Mouse (Mus musculus) neural tube, embryonic 11.5 days (tissue): ENCODE measurements around the gene Poglut1. TPM values are rescaled to one million over a fixed set of nuclear protein-coding genes. Genes with fewer than 3 reads are reported as not detected.

Experiments
- ATAC-seq: fragments of 200-750 bp; cut with Nextera tagmentation; 2 replicates; pipeline ENCODE4 v1.8.0; 2017; ENCODE audit warnings: moderate number of reproducible peaks, mild to moderate bottlenecking, moderate TSS enrichment, moderate library complexity; ENCODE audit not compliant: insufficient read depth, low FRiP score, low TSS enrichment
- DNase-seq: peaks from one replicate; pipeline ENCODE4 v3.0.0-alpha.2; 2015; ENCODE audit warnings: low spot score
- H3K27ac ChIP-seq: fragments of 300-500 bp; sonication (generic); 2 replicates; pipeline ENCODE4 v1.5.1; 2014; ENCODE audit warnings: low read depth, mild to moderate bottlenecking, low read length
- H3K27me3 ChIP-seq: fragments of 300-500 bp; sonication (generic); 2 replicates; pipeline ENCODE4 v1.6.1; 2014; ENCODE audit warnings: mild to moderate bottlenecking, low read length, mixed read lengths; ENCODE audit not compliant: control insufficient read depth, insufficient read depth
- H3K36me3 ChIP-seq: fragments of 300-500 bp; sonication (generic); 2 replicates; pipeline ENCODE4 v1.6.1; 2014; ENCODE audit warnings: mild to moderate bottlenecking, low read length, moderate library complexity, mixed read lengths; ENCODE audit not compliant: control insufficient read depth, insufficient read depth
- H3K4me1 ChIP-seq: fragments of 300-500 bp; sonication (generic); 2 replicates; pipeline ENCODE4 v1.6.1; 2014; ENCODE audit warnings: low read length, mixed read lengths; ENCODE audit not compliant: control insufficient read depth, insufficient read depth
- H3K4me2 ChIP-seq: fragments of 300-500 bp; sonication (generic); 2 replicates; pipeline ENCODE4 v1.6.1; 2014; ENCODE audit warnings: low read depth, mild to moderate bottlenecking, moderate library complexity
- H3K4me3 ChIP-seq: fragments of 300-500 bp; sonication (generic); 2 replicates; pipeline ENCODE4 v1.5.1; 2014; ENCODE audit warnings: low read depth, low read length
- H3K9ac ChIP-seq: fragments of 300-500 bp; sonication (generic); 2 replicates; pipeline ENCODE4 v1.6.1; 2014; ENCODE audit warnings: mild to moderate bottlenecking, low read length
- H3K9me3 ChIP-seq: fragments of 300-500 bp; sonication (generic); 2 replicates; pipeline ENCODE4 v1.6.1; 2016; ENCODE audit warnings: low read length; ENCODE audit not compliant: control insufficient read depth
- WGBS: fragments of 180-500 bp; shearing (Covaris S2); extraction: QIAGEN DNeasy Blood & Tissue Kit; methylation state at CpG from one replicate; pipeline ENCODE4 v1.1.7; 2014; 5-methylcytosine and 5-hydroxymethylcytosine counted together
- polyA plus RNA-seq: library from polyadenylated mRNA; unstranded; fragments of >200 nt; fragmentation: Nextera tagmentation; extraction: Ambion mirVana; gene quantifications from 2 replicates; pipeline ENCODE4 v1.2.1, GENCODE M21; 2014

Poglut1 gene
- polyA plus RNA-seq: 69.8 and 70.4 TPM in 2 replicates

DNA sequence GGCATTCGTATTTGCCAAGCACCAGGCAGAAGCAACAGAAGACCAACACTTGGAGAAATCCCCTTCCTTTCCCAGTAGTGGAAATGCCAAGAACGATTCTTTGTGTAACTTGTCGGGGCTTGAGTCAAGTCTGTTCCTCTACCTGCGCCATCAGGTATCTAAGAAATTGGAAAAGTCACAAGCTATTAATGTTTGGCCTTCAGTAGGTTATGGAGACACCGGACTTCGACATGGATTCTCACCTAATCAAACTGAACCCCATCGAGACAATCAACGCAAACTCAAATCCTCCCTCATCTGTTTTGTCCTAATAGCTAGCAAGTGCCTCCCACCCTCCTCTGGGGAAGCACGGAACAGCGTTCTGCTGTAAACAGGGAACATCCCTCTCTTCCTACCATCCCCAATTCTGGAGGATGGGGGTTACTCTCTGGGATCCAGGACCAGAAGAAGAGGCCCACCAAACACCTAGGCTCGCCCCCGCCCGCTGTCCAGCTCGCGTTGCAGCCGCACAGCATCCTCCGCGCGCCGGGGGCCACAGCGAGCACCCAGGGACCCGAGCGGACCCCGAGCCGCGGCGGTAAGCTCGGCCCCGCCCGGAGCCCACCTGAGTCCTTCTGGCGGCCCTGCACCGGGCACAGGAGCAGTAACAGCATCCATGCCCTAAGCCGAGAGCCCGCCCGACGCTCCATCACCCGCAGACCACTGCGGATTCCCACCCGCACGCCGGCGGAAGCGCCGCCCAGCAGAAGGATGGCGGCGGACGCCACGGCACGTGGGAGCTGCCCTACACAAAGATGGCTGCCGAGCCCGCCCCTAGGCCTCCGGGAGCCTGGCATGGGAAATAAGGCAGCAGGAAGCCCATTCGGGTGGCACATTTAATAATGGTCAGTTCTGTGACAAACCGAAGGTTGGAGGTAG lies at the start of gene Poglut1:
Poglut1 (minus strand) TSS at position 780 of the 918 bp plus-strand sequence.
- ATAC-seq: peak; percentile 95
- Histone ChIP-seq H3K4me2 (peak within 1 kb of the TSS; percentile 70), H3K27ac (no peak within 1 kb of the TSS), H3K27me3 (no peaks in the 10 kb centered on the region), H3K4me3 (peak within 1 kb of the TSS; percentile 75), H3K9me3 (no peaks in the 10 kb centered on the region), H3K9ac (peak within 1 kb of the TSS; percentile 95), H3K36me3 (peaks cover 2% of the 10 kb centered on the region; the same call in 1 of the 2 replicates), H3K4me1 (0 out of 2 replicates have a peak, but pooled peaks cover 7% of the 10 kb centered on the region)
- WGBS: 3% methylated on average over 54 of the region's 54 CpGs
- peak; percentile 86 for DNase-seq

- no peaks in the 10 kb centered on the region for H3K9me3 ChIP-seq
- no peak for DNase-seq
- WGBS: 61% methylated on average over 11 of the region's 11 CpGs
Measured at GRCm38 (mm10) chr16:38598986-38599680, 49.1 kb upstream of the Poglut1 start.

DNA sequence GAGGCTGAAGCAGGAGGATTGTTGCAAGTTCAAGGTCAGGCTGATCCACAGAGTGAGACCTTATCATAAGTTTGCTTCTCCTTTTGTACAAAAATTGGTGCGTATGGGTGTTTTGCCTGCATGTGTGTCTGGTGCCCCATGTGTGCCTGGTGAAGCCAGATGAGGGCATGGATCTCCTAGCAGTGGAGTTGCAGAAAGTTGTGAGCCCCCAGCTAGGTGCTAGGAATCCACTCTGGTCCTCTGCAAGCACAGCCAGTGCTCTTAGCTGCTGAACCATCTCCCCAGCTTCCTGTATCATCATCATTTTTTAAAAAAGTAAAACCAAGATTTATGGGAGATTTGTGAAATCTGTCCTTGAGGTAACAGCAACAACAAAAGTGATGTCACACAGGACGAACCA lies 46.6 kb upstream of the Poglut1 start:
- Histone ChIP-seq H3K9ac (no peak overlapping the region), H3K4me1 (no peaks in the 10 kb centered on the region), H3K4me3 (no peak overlapping the region), H3K9me3 (no peaks in the 10 kb centered on the region), H3K4me2 (no peak overlapping the region), H3K27me3 (no peaks in the 10 kb centered on the region), H3K36me3 (no peaks in the 10 kb centered on the region; the same call in 1 of the 2 replicates), H3K27ac (no peak overlapping the region)
- WGBS: 93% methylated on average over 2 of the region's 2 CpGs
- DNase-seq (no peak), ATAC-seq (no peak)

More at GRCm38 (mm10) chr16:38598986-38599680, 49.1 kb upstream of the Poglut1 start:
- Histone ChIP-seq H3K27me3 (no peaks in the 10 kb centered on the region), H3K4me1 (no peaks in the 10 kb centered on the region), H3K4me3 (no peak overlapping the region), H3K4me2 (no peak overlapping the region), H3K36me3 (no peaks in the 10 kb centered on the region; the same call in 1 of the 2 replicates), H3K27ac (no peak overlapping the region), H3K9ac (no peak overlapping the region)
- no peak for ATAC-seq

GRCm38 (mm10) chr16:38596099-38596498 lies 46.0 kb upstream of the Poglut1 start:
- no peak overlapping the region for H3K27ac ChIP-seq
- H3K27me3 ChIP-seq: no peaks in the 10 kb centered on the region
- H3K4me3 ChIP-seq: no peak overlapping the region
- H3K36me3 ChIP-seq: no peaks in the 10 kb centered on the region
- DNase-seq (no peak), ATAC-seq (no peak)
- no peak overlapping the region for H3K4me2 ChIP-seq
- H3K4me1 ChIP-seq: no peaks in the 10 kb centered on the region
- H3K9me3 ChIP-seq: no peaks in the 10 kb centered on the region
- no peak overlapping the region for H3K9ac ChIP-seq
- WGBS: 87% methylated on average over 2 of the region's 2 CpGs

GRCm38 (mm10) chr16:38594435-38594834 lies 44.4 kb upstream of the Poglut1 start:
- DNase-seq (no peak), ATAC-seq (no peak)
- no peaks in the 10 kb centered on the region for H3K27me3 ChIP-seq
- no peak overlapping the region for H3K27ac ChIP-seq
- H3K4me3 ChIP-seq: no peak overlapping the region
- no peak overlapping the region for H3K9ac ChIP-seq
- no peaks in the 10 kb centered on the region for H3K9me3 ChIP-seq
- 100% methylated on average over 1 of the region's 1 CpGs for WGBS
- H3K4me2 ChIP-seq: no peak overlapping the region
- H3K4me1 ChIP-seq: no peaks in the 10 kb centered on the region
- H3K36me3 ChIP-seq: no peaks in the 10 kb centered on the region

- H3K36me3 ChIP-seq: no peaks in the 10 kb centered on the region
Measured at GRCm38 (mm10) chr16:38592946-38593345, 42.9 kb upstream of the Poglut1 start.

DNA sequence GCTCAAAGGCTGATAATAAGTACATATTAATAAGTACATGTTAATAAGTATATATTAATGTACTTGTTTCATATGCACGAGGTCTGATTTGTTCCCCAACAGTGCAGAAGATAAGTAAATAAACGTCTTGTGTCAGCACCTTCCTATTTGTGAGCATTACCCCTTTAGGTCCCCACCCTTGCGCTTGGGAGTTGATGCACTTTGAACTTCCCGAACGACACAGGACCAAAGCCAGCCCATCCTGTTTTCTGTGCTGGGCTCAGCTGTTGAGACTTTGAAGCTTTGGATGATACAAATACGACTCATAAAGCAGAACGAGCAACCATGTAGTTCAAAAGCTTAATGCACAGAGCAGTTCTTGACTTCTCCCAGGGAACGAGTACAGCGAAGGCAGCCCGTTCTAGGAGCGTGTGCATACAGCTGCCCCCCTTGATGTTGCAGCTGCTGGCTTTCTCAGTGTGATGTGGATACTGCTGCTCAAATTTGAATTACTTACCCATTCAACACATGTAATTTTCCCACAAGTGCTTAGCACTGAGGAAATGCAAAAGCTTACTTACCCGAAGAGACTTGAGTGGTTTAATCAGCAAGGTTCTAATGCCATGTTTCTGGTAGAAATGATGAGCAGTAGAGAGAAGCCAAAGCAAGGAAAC lies 42.1 kb upstream of the Poglut1 start:
- no peak overlapping the region for H3K9ac ChIP-seq
- no peak overlapping the region for H3K4me3 ChIP-seq
- no peak overlapping the region for H3K4me2 ChIP-seq
- no peak overlapping the region for H3K27ac ChIP-seq
- H3K27me3 ChIP-seq: no peaks in the 10 kb centered on the region
- H3K4me1 ChIP-seq: no peaks in the 10 kb centered on the region
- ATAC-seq (no peak), DNase-seq (no peak)
- 93% methylated on average over 12 of the region's 12 CpGs for WGBS
- H3K36me3 ChIP-seq: no peaks in the 10 kb centered on the region
- no peaks in the 10 kb centered on the region for H3K9me3 ChIP-seq

More at GRCm38 (mm10) chr16:38592946-38593345, 42.9 kb upstream of the Poglut1 start:
- Histone ChIP-seq H3K4me1 (no peaks in the 10 kb centered on the region), H3K27me3 (no peaks in the 10 kb centered on the region), H3K27ac (no peak overlapping the region), H3K9ac (no peak overlapping the region), H3K4me3 (no peak overlapping the region), H3K4me2 (no peak overlapping the region), H3K9me3 (no peaks in the 10 kb centered on the region)
- WGBS: 95% methylated on average over 4 of the region's 4 CpGs
- no peak for ATAC-seq
- no peak for DNase-seq

DNA sequence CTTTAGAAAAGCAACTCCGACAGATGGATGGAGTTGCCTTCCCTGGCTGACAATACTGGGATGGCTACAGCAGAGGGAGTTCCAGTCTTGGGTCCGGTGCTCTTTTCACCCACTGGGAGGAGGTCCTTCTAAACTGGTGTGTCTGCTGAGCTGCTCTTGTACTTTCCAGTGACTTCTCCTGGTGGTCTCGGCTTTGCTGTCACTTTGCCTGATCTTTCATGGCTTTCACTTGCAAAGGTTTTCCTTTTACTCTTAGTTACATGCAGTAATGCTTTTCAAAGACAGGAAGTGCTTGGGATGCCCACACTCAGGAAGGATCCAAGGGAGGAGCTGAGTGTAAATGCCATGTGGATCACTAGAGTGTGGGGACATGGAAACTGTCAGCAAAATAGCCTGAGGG lies 41.4 kb upstream of the Poglut1 start:
- 78% methylated on average over 3 of the region's 3 CpGs for WGBS
- Histone ChIP-seq H3K27ac (no peak overlapping the region), H3K4me2 (no peak overlapping the region), H3K9ac (no peak overlapping the region), H3K4me3 (no peak overlapping the region), H3K9me3 (no peaks in the 10 kb centered on the region), H3K4me1 (no peaks in the 10 kb centered on the region), H3K36me3 (no peaks in the 10 kb centered on the region), H3K27me3 (no peaks in the 10 kb centered on the region)
- ATAC-seq (no peak), DNase-seq (no peak)
